Mouse (Mus musculus): Measurements from ENCODE around the gene Flt3l.
"Not testable (repeated sequence)": the region's sequence is repeated elsewhere in the genome, so short reads cannot be mapped to it uniquely, and the experiment has no call there.

Flt3l gene

DNA sequence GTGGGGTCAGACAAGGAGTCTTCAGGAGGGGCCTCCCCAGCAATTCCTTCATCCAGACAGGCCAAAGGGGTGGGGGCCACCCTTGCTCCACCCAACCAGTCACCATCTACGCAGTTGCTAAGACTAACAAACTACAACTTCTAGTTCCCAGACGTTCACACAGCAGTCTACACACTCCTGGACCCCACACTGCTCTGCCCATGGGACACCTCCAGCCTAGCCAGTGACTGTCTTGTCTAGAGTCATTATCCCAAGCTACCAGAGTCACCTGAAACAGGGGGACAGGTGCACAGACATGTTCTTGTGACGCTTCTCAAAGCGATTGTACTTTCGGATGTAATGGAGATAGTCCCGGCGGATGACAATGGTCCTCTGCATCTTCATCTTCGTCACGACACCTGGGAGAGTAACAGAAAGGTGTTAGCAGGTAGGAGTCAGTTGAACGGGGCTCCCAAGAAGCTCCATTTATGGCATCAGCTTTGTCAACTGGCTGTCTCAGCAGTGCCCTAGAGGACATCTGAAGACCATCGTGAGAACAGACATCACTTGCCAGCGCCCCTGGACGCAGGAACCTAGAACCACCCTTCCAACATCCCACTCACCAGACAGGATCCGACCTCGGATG, 13.6 kb downstream of the Flt3l start:
- peak in 1 of 2 experiments; percentile 23 for DNase-seq

DNA sequence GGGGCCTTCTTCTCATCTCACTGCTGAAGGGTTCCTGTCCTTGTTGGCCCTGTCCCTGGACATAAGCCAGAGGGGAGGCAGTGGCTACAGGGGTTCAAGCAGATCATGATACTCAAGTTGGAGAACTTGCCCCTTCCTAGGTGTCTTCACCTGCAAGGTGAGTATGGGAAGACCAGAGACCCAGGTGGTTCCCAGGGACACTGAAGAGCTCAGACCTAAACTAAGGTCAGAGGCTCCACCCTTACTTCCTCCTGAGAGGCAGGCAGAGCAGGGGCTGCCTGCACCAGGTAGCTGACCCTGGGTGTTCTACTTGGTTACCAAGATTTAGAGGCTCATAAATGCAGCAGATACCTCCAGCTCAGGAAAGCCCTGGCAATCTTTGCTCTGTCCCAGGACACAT, 14.3 kb downstream of the Flt3l start:
- DNase-seq = no peak

GRCm38 (mm10) chr7:45121404-45121803, 14.8 kb downstream of the Flt3l start:
- DNase-seq = peak; percentile 71 to 72

GRCm38 (mm10) chr7:45119780-45120709, 16.2 kb downstream of the Flt3l start:
- peak; percentile 34 to 35 for DNase-seq

DNA sequence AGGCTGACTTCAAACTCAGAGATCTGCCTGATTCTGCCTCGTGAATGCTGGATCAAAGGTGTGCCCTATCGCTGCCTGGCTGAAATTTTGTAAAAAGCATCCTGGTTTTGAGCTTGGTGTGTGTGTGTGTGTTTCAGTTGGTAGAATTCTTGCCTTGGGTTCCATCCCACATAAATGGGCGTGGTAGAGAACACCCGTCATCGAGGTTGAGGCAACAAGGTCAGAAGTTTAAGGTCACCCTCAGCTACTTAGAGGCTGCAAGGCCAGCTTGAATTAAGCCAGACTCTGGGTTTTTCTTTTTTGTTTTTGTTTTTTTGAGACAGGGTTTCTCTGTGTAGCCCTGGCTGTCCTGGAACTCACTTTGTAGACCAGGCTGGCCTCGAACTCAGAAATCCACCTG, 17.9 kb downstream of the Flt3l start:
- no peak for DNase-seq

DNA sequence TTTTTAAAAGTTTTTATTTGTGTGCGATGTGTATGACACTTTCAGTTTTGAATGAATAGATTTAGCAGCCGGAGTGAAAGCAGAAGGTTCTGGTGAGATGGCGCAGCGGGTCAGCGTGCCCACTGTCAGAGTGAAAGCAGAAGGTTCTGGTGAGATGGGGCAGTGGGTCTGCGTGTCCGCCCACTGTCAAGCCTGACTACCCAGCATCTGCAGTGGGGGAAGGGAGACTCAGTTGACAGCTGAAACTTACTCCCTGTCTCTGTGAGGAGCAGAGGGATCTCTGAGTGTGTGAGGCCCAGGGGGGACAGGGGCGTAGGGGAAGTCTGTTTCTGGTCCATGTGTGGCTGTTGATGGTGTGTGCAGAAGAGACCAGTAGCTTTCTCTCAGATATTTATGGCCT, 18.7 kb downstream of the Flt3l start:
- peak; percentile 33 to 34 for DNase-seq

DNA sequence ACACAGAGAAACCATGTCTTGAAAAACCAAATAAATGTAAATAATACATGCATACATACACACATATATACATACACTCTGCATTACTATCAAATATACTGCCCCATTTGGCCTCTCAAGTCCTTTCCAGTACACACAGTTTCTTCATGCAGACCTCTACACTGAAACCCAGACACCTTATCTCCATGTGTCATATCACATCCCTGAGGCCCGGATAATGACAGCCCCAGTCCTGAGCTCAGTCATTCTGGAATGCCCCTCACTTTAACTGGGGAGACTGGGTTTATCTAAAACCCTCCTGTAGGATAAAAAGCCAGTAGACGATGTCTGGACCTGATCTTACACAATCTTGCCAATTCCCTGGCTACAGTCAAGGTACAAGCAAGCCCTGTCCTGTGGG, 22.8 kb downstream of the Flt3l start:
- DNase-seq = no peak

DNA sequence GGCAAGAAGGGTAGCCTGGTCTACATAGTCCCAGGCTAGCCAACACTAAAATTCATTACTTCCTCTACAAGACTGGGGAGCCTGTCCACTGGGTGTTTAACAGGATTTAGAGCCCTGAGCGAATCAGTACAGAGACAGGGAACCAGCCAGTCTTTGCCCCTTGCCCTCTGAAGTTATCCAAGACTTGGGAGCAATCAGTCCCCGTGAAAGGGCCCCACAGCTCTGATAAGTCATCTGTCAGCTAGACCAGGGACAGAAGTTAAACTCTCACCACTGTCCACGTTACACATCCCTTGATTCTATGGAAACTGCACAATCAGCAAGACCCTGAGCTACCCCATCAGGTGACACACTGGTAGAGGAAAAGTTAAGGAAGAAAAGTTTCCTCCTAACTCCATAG, 23.7 kb downstream of the Flt3l start:
- DNase-seq = no peak

DNA sequence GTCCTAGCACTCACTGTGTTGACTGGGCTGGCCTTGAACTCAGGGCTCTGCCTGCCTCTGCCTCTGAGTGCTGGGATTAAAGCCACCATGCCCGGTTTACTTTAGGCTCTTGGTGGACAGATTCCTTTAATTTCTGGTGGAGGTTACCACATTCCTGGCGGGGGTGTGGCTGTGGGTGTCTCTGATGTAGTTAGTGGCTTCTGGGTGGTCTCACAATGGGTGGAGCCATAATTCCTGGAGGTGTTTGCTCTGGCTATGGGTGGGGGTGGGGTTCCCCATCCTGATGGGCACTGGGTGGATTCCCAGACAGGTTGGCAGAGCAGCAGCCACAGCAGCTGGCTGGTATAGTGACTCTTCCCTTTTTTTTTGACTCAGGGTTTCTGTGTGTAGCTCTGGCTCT, 24.3 kb downstream of the Flt3l start:
- DNase-seq = no peak

DNA sequence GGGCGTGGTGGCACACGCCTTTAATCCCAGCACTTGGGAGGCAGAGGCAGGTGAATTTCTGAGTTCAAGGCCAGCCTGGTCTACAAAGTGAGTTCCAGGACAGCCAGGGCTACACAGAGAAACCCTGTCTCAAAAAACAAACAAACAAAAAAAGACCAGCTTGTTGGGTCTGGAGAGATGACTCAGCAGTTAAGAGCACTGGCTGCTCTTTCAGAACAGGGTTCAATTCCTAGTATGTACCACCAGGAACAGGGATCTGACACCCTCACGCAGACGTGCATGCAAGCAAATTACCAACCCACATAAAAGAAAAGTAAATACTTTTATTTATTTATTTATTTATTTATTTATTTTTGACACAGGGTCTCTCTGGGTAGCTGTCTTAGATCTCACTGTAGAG, 26.1 kb downstream of the Flt3l start:
- not testable (repeated sequence) for DNase-seq

GRCm38 (mm10) chr7:45107052-45107645, 29.1 kb downstream of the Flt3l start:
- no peak for DNase-seq

- no peak for DNase-seq
These were observed 29.8 kb downstream of the Flt3l start for GRCm38 (mm10) chr7:45106441-45106840.

- no peak for DNase-seq
These were observed 30.7 kb downstream of the Flt3l start for GRCm38 (mm10) chr7:45105491-45105890.

DNA sequence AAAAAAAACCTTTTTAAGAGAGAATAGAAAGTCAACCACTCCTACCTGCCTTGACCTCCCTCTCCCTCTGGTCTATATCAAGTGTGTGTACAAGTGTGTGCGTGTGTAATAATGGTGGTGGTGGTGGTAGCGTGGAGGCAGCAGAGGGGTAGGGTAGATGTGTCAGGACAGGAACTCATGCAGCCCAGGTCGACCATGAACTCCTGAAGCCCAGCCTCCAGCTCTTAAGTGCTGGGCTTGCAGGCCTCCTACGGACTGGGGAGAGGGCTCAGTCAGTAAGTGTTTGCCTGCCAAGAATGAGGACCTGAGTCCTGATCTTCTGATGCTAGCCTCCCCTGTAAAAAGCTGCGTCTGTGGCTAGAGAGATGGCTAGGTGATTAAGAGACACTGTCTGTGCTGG, 31.3 kb downstream of the Flt3l start:
- no peak for DNase-seq

DNA sequence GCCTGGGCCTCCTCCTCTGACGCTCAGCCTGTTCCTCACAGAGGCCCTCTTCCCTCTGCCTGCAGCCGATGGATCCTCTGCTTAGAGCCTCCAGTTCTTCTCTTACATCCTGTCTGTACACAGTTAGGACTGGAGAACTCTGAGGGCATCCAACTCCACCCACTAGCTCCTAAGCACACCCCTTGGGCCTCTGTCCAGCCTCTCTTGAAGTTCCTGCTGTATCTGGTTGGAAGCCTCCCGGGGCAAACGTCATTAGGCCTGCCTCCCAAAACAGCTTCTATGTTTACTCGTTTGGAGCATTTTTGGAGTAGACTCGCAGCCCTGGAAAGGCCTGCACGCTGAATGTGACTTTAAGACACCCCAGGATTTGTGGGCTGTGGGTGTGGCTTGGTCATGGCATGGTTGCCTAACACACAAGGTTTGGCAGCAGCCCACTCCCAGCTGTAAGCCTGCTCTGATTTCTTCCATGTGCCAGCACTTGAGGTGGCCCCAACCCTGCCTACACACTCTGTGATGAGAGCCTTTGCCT, 32.5 kb downstream of the Flt3l start, which contains the start of gene Fcgrt:
Gene Fcgrt, minus strand, starts transcription at position 200 of the 529 bp plus-strand sequence.
- no peak for DNase-seq

GRCm38 (mm10) chr7:45102940-45103585, 33.2 kb downstream of the Flt3l start:
- DNase-seq = no peak

- no peak for DNase-seq
These were observed 33.8 kb downstream of the Flt3l start for GRCm38 (mm10) chr7:45102441-45102840.

DNA sequence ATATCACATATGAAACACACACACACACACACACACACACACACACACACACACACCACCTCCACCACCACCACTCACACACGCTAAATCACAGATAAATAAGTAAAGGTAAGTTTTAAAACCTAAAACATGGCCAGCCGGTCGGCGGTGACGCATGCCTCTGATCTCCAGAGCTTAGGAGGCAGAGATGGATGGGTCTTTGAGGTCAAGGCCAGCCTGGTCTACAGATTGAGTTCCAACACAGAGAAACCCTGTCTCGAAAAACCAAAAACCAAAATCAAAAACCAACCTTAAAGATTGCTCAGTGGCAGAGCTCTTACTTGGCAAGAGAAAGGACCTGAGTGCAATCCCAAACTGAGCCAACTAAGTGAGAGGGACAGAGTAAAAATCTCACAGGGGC, 36.2 kb downstream of the Flt3l start:
- no peak for DNase-seq

- DNase-seq = peak; percentile 48 to 51
These were observed 37.5 kb downstream of the Flt3l start for GRCm38 (mm10) chr7:45098541-45099240.

GRCm38 (mm10) chr7:45097479-45097878, 38.8 kb downstream of the Flt3l start:
- DNase-seq = no peak

- not testable (repeated sequence) for DNase-seq
These were observed 40.3 kb downstream of the Flt3l start for GRCm38 (mm10) chr7:45095965-45096364.

GRCm38 (mm10) chr7:45095367-45095766, 40.9 kb downstream of the Flt3l start:
- no peak for DNase-seq
